Mouse (Mus musculus) heart, embryonic 15.5 days (tissue): ENCODE measurements at regions not wholly inside any gene's neighbourhood (a gene's known extent, or its start where the extent isn't known, plus 50 kb on each side); places are given as distances from the start of the nearest gene placed in this dataset.
"Not testable (repeated sequence)": the region's sequence is repeated elsewhere in the genome, so short reads cannot be mapped to it uniquely, and the experiment has no call there.

Source experiments
- ATAC-seq: fragments of 200-750 bp; cut with Nextera tagmentation; replicated peaks from 2 replicates; pipeline ENCODE4 v1.8.0; 2017; ENCODE audit warnings: low read depth, moderate TSS enrichment; ENCODE audit not compliant: insufficient number of reproducible peaks, insufficient read depth, low FRiP score
- H3K27ac ChIP-seq: fragments of 300-500 bp; sonication (generic); 2 replicates; pipeline ENCODE4 v1.5.1; 2015; ENCODE audit warnings: mild to moderate bottlenecking, inconsistent platforms
- H3K27me3 ChIP-seq: fragments of 300-500 bp; sonication (generic); 2 replicates; pipeline ENCODE4 v1.6.1; 2015; ENCODE audit warnings: inconsistent platforms
- H3K36me3 ChIP-seq: fragments of 300-500 bp; sonication (generic); 2 replicates; pipeline ENCODE4 v1.6.1; 2015; ENCODE audit warnings: mild to moderate bottlenecking, inconsistent platforms
- H3K4me1 ChIP-seq: fragments of 300-500 bp; sonication (generic); replicated peaks from 2 replicates; pipeline ENCODE4 v1.6.1; 2015; ENCODE audit warnings: inconsistent platforms
- H3K4me2 ChIP-seq: fragments of 300-500 bp; sonication (generic); 2 replicates; pipeline ENCODE4 v1.6.1; 2015; ENCODE audit warnings: inconsistent platforms, mild to moderate bottlenecking, moderate library complexity
- H3K4me3 ChIP-seq: fragments of 300-500 bp; sonication (generic); 2 replicates; pipeline ENCODE4 v1.5.1; 2015; ENCODE audit warnings: mild to moderate bottlenecking, inconsistent platforms
- H3K9ac ChIP-seq: fragments of 300-500 bp; sonication (generic); 2 replicates; pipeline ENCODE4 v1.6.1; 2015; ENCODE audit warnings: mild to moderate bottlenecking, inconsistent platforms
- H3K9me3 ChIP-seq: fragments of 300-500 bp; sonication (generic); replicated peaks from 2 replicates; pipeline ENCODE4 v1.6.1; 2016; ENCODE audit warnings: inconsistent platforms
- WGBS: fragments of 180-500 bp; shearing (Covaris S2); methylation state at CpG from one replicate; pipeline ENCODE4 v1.1.7; 2015; ENCODE audit warnings: mixed read lengths; 5-methylcytosine and 5-hydroxymethylcytosine counted together

- Histone ChIP-seq H3K4me1 (peaks cover 12% of the 10 kb centered on the region), H3K9ac (no peak overlapping the region), H3K4me3 (no peak overlapping the region), H3K36me3 (no peaks in the 10 kb centered on the region), H3K9me3 (no peaks in the 10 kb centered on the region), H3K4me2 (peak overlapping the region; percentile 18; the same call in 1 of the 2 replicates), H3K27ac (no peak overlapping the region), H3K27me3 (no peaks in the 10 kb centered on the region)
- WGBS: 38% methylated on average over 6 of the region's 6 CpGs
- ATAC-seq: no peak
Observed at GRCm38 (mm10) chr12:29354816-29355215, 173.4 kb upstream of the Myt1l start.

GRCm38 (mm10) chr12:29356681-29357397 lies 171.3 kb upstream of the Myt1l start:
- Histone ChIP-seq H3K4me2 (no peak overlapping the region), H3K4me1 (peaks cover 12% of the 10 kb centered on the region), H3K27ac (no peak overlapping the region), H3K27me3 (no peaks in the 10 kb centered on the region), H3K36me3 (no peaks in the 10 kb centered on the region), H3K4me3 (no peak overlapping the region), H3K9me3 (no peaks in the 10 kb centered on the region), H3K9ac (0 out of 2 replicates have a peak overlapping the region, but pooled peaks have one; percentile 17)
- ATAC-seq: no peak; the same call in 1 of the 2 replicates
- WGBS: 33% methylated on average over 11 of the region's 11 CpGs

- H3K27me3 ChIP-seq: no peaks in the 10 kb centered on the region
- H3K4me3 ChIP-seq: no peak overlapping the region
- 87% methylated on average over 6 of the region's 6 CpGs for WGBS
- H3K9ac ChIP-seq: no peak overlapping the region
- no peaks in the 10 kb centered on the region for H3K36me3 ChIP-seq
- no peak overlapping the region for H3K27ac ChIP-seq
- H3K4me1 ChIP-seq: peaks cover 6% of the 10 kb centered on the region; the same call in 1 of the 2 replicates
- no peak overlapping the region for H3K4me2 ChIP-seq
- H3K9me3 ChIP-seq: no peaks in the 10 kb centered on the region
- no peak for ATAC-seq
Observed at GRCm38 (mm10) chr12:29361236-29361635, 166.9 kb upstream of the Myt1l start.

GRCm38 (mm10) chr12:29367741-29368106 lies 160.5 kb upstream of the Myt1l start:
- H3K27ac ChIP-seq, H3K9ac ChIP-seq, H3K9me3 ChIP-seq, ATAC-seq, H3K36me3 ChIP-seq, H3K27me3 ChIP-seq: not testable (repeated sequence)
- Histone ChIP-seq H3K4me3 (peak overlapping the region; percentile 26; the same call in 1 of the 2 replicates), H3K4me2 (peak overlapping the region; percentile 50), H3K4me1 (peaks cover 17% of the 10 kb centered on the region)
- 38% methylated on average over 3 of the region's 3 CpGs for WGBS

- H3K27ac ChIP-seq: no peak overlapping the region
- H3K9me3 ChIP-seq: no peaks in the 10 kb centered on the region
- H3K27me3 ChIP-seq: no peaks in the 10 kb centered on the region
- no peak for ATAC-seq
- WGBS: 16% methylated on average over 19 of the region's 19 CpGs
- H3K4me3 ChIP-seq: peak overlapping the region; percentile 26
- H3K4me1 ChIP-seq: peaks cover 17% of the 10 kb centered on the region
- no peak overlapping the region for H3K9ac ChIP-seq
- H3K4me2 ChIP-seq: peak overlapping the region; percentile 50
- no peaks in the 10 kb centered on the region for H3K36me3 ChIP-seq
Observed at GRCm38 (mm10) chr12:29368107-29368819, 159.9 kb upstream of the Myt1l start.

GRCm38 (mm10) chr12:29368820-29369175 lies 159.4 kb upstream of the Myt1l start:
- H3K4me1 ChIP-seq: peaks cover 17% of the 10 kb centered on the region
- no peaks in the 10 kb centered on the region for H3K27me3 ChIP-seq
- H3K9me3 ChIP-seq: no peaks in the 10 kb centered on the region
- 35% methylated on average over 5 of the region's 5 CpGs for WGBS
- H3K4me2 ChIP-seq: peak overlapping the region; percentile 50
- no peak overlapping the region for H3K27ac ChIP-seq
- H3K4me3 ChIP-seq: 0 out of 2 replicates have a peak overlapping the region, but pooled peaks have one; percentile 26
- no peak overlapping the region for H3K9ac ChIP-seq
- ATAC-seq: no peak
- H3K36me3 ChIP-seq: no peaks in the 10 kb centered on the region

GRCm38 (mm10) chr12:29391756-29392155 lies 136.4 kb upstream of the Myt1l start:
- Histone ChIP-seq H3K4me2 (no peak overlapping the region), H3K27ac (no peak overlapping the region), H3K4me1 (0 out of 2 replicates have a peak, but pooled peaks cover 4% of the 10 kb centered on the region), H3K9me3 (no peaks in the 10 kb centered on the region), H3K36me3 (no peaks in the 10 kb centered on the region), H3K4me3 (no peak overlapping the region), H3K9ac (no peak overlapping the region), H3K27me3 (no peaks in the 10 kb centered on the region)
- ATAC-seq: no peak
- WGBS: 75% methylated on average over 5 of the region's 5 CpGs

- Histone ChIP-seq H3K4me1 (0 out of 2 replicates have a peak, but pooled peaks cover 4% of the 10 kb centered on the region), H3K9ac (no peak overlapping the region), H3K4me2 (no peak overlapping the region), H3K9me3 (no peaks in the 10 kb centered on the region), H3K4me3 (no peak overlapping the region), H3K36me3 (no peaks in the 10 kb centered on the region), H3K27ac (no peak overlapping the region), H3K27me3 (no peaks in the 10 kb centered on the region)
- WGBS: 78% methylated on average over 1 of the region's 1 CpGs
- ATAC-seq: no peak
Observed at GRCm38 (mm10) chr12:29394271-29394670, 133.9 kb upstream of the Myt1l start.

- H3K4me1 ChIP-seq: 0 out of 2 replicates have a peak, but pooled peaks cover 4% of the 10 kb centered on the region
- H3K4me3 ChIP-seq: no peak overlapping the region
- H3K9ac ChIP-seq: no peak overlapping the region
- H3K27ac ChIP-seq: no peak overlapping the region
- no peaks in the 10 kb centered on the region for H3K9me3 ChIP-seq
- H3K4me2 ChIP-seq: no peak overlapping the region
- WGBS: 63% methylated on average over 6 of the region's 6 CpGs
- no peaks in the 10 kb centered on the region for H3K36me3 ChIP-seq
- ATAC-seq: no peak
- no peaks in the 10 kb centered on the region for H3K27me3 ChIP-seq
Observed at GRCm38 (mm10) chr12:29394881-29395280, 133.3 kb upstream of the Myt1l start.

GRCm38 (mm10) chr12:29395401-29395982 lies 132.7 kb upstream of the Myt1l start:
- Histone ChIP-seq H3K4me2 (no peak overlapping the region), H3K36me3 (no peaks in the 10 kb centered on the region), H3K9me3 (no peaks in the 10 kb centered on the region), H3K4me1 (0 out of 2 replicates have a peak, but pooled peaks cover 4% of the 10 kb centered on the region), H3K9ac (no peak overlapping the region), H3K27ac (no peak overlapping the region), H3K4me3 (no peak overlapping the region), H3K27me3 (no peaks in the 10 kb centered on the region)
- ATAC-seq: no peak
- 65% methylated on average over 14 of the region's 14 CpGs for WGBS

GRCm38 (mm10) chr12:29404434-29404833 lies 123.8 kb upstream of the Myt1l start:
- H3K27me3 ChIP-seq: no peaks in the 10 kb centered on the region
- no peak overlapping the region for H3K4me2 ChIP-seq
- no peak overlapping the region for H3K9ac ChIP-seq
- no peak for ATAC-seq
- H3K9me3 ChIP-seq: no peaks in the 10 kb centered on the region
- H3K36me3 ChIP-seq: no peaks in the 10 kb centered on the region
- 17% methylated on average over 1 of the region's 1 CpGs for WGBS
- no peaks in the 10 kb centered on the region for H3K4me1 ChIP-seq
- no peak overlapping the region for H3K27ac ChIP-seq
- no peak overlapping the region for H3K4me3 ChIP-seq
